Mouse (Mus musculus) layer of hippocampus, adult 9-10 months (tissue): ENCODE data around the gene Rasal2.
A peak's percentile ranks its signal among the peaks of the same experiment; 100 is the strongest.

Experiments
- DNase-seq: peaks from one replicate; pipeline ENCODE4 v3.0.0; 2022; ENCODE audit warnings: low spot score

Gene Rasal2

GRCm38 (mm10) chr1:157141014-157141413 is 271.4 kb downstream of the Rasal2 start:
- DNase-seq: no peak

GRCm38 (mm10) chr1:157137854-157138241 is 274.5 kb downstream of the Rasal2 start:
- DNase-seq: no peak

- peak; percentile 10 for DNase-seq
These were observed 275.1 kb downstream of the Rasal2 start for GRCm38 (mm10) chr1:157137132-157137853.

- DNase-seq: no peak
These were observed 284.2 kb downstream of the Rasal2 start for GRCm38 (mm10) chr1:157128219-157128618.

- DNase-seq: no peak
These were observed 288.6 kb downstream of the Rasal2 start for GRCm38 (mm10) chr1:157123836-157124235.

- no peak for DNase-seq
These were observed 293.2 kb downstream of the Rasal2 start for GRCm38 (mm10) chr1:157119168-157119567.

- DNase-seq: no peak
These were observed 295.0 kb downstream of the Rasal2 start for GRCm38 (mm10) chr1:157117440-157117839.

- no peak for DNase-seq
These were observed 297.9 kb downstream of the Rasal2 start for GRCm38 (mm10) chr1:157114492-157114891.

GRCm38 (mm10) chr1:157110287-157110835 is 302.0 kb downstream of the Rasal2 start:
- no peak for DNase-seq

- no peak for DNase-seq
These were observed 303.8 kb downstream of the Rasal2 start, which contains the start of gene Tex35 for GRCm38 (mm10) chr1:157108580-157108979. Tex35 (minus strand) TSS chr1:157108680.

- DNase-seq: no peak
These were observed 311.1 kb downstream of the Rasal2 start for GRCm38 (mm10) chr1:157101122-157101865.

- no peak for DNase-seq
These were observed 316.9 kb downstream of the Rasal2 start for GRCm38 (mm10) chr1:157095534-157095933.

GRCm38 (mm10) chr1:157092622-157093021 is 319.8 kb downstream of the Rasal2 start:
- DNase-seq: no peak

GRCm38 (mm10) chr1:157092140-157092539 is 320.3 kb downstream of the Rasal2 start:
- DNase-seq: no peak

- no peak for DNase-seq
These were observed 321.6 kb downstream of the Rasal2 start for GRCm38 (mm10) chr1:157090835-157091234.

GRCm38 (mm10) chr1:157086097-157086994 is 326.0 kb downstream of the Rasal2 start:
- peak; percentile 17 for DNase-seq
